Mouse (Mus musculus): ENCODE data around the gene Nr6a1.

Gene Nr6a1

GRCm38 (mm10) chr2:38722076-38722475 is 205.4 kb downstream of the Nr6a1 start:
- ATAC-seq (ENCODE audit: insufficient number of reproducible peaks, low FRiP score, low TSS enrichment) = no peak

- no peak for ATAC-seq (ENCODE audit: insufficient number of reproducible peaks, low FRiP score, low TSS enrichment)
Observed at GRCm38 (mm10) chr2:38720661-38721060, 206.8 kb downstream of the Nr6a1 start.

GRCm38 (mm10) chr2:38719354-38719753 is 208.1 kb downstream of the Nr6a1 start:
- no peak for ATAC-seq (ENCODE audit: insufficient number of reproducible peaks, low FRiP score, low TSS enrichment)

GRCm38 (mm10) chr2:38718676-38719075 is 208.8 kb downstream of the Nr6a1 start:
- no peak for ATAC-seq (ENCODE audit: insufficient number of reproducible peaks, low FRiP score, low TSS enrichment)

GRCm38 (mm10) chr2:38717436-38717835 is 210.1 kb downstream of the Nr6a1 start:
- ATAC-seq (ENCODE audit: insufficient number of reproducible peaks, low FRiP score, low TSS enrichment) = no peak

- ATAC-seq (ENCODE audit: insufficient number of reproducible peaks, low FRiP score, low TSS enrichment) = no peak
Observed at GRCm38 (mm10) chr2:38714324-38714723, 213.2 kb downstream of the Nr6a1 start, which contains the start of gene Nr5a1. TSS of gene Nr5a1 (minus strand) at chr2:38714542.

- ATAC-seq (ENCODE audit: insufficient number of reproducible peaks, low FRiP score, low TSS enrichment) = no peak
Observed at GRCm38 (mm10) chr2:38713596-38713995, 213.9 kb downstream of the Nr6a1 start.

GRCm38 (mm10) chr2:38712769-38713125 is 214.7 kb downstream of the Nr6a1 start:
- no peak for ATAC-seq (ENCODE audit: insufficient number of reproducible peaks, low FRiP score, low TSS enrichment)

GRCm38 (mm10) chr2:38712076-38712768 is 215.3 kb downstream of the Nr6a1 start:
- ATAC-seq (ENCODE audit: insufficient number of reproducible peaks, low FRiP score, low TSS enrichment) = no peak

GRCm38 (mm10) chr2:38711421-38711861 is 216.0 kb downstream of the Nr6a1 start:
- ATAC-seq (ENCODE audit: insufficient number of reproducible peaks, low FRiP score, low TSS enrichment) = no peak

GRCm38 (mm10) chr2:38710304-38711241 is 216.9 kb downstream of the Nr6a1 start:
- ATAC-seq (ENCODE audit: insufficient number of reproducible peaks, low FRiP score, low TSS enrichment) = no peak

- ATAC-seq (ENCODE audit: insufficient number of reproducible peaks, low FRiP score, low TSS enrichment) = no peak
Observed at GRCm38 (mm10) chr2:38708907-38709688, 218.4 kb downstream of the Nr6a1 start.

GRCm38 (mm10) chr2:38706661-38707060 is 220.8 kb downstream of the Nr6a1 start:
- no peak for ATAC-seq (ENCODE audit: insufficient number of reproducible peaks, low FRiP score, low TSS enrichment)

- ATAC-seq (ENCODE audit: insufficient number of reproducible peaks, low FRiP score, low TSS enrichment) = no peak
Observed at GRCm38 (mm10) chr2:38705036-38705435, 222.5 kb downstream of the Nr6a1 start.

- no peak for ATAC-seq (ENCODE audit: insufficient number of reproducible peaks, low FRiP score, low TSS enrichment)
Observed at GRCm38 (mm10) chr2:38704336-38704735, 223.2 kb downstream of the Nr6a1 start.

GRCm38 (mm10) chr2:38700177-38700576 is 227.3 kb downstream of the Nr6a1 start:
- no peak for ATAC-seq (ENCODE audit: insufficient number of reproducible peaks, low FRiP score, low TSS enrichment)

GRCm38 (mm10) chr2:38698623-38699022 is 228.9 kb downstream of the Nr6a1 start:
- ATAC-seq (ENCODE audit: insufficient number of reproducible peaks, low FRiP score, low TSS enrichment) = no peak

- ATAC-seq (ENCODE audit: insufficient number of reproducible peaks, low FRiP score, low TSS enrichment) = no peak
Observed at GRCm38 (mm10) chr2:38697128-38698120, 230.1 kb downstream of the Nr6a1 start.

- no peak for ATAC-seq (ENCODE audit: insufficient number of reproducible peaks, low FRiP score, low TSS enrichment)
Observed at GRCm38 (mm10) chr2:38695770-38696169, 231.7 kb downstream of the Nr6a1 start.
